Mouse (Mus musculus) bone marrow macrophage, adult 2 months (primary cell): Measurements from ENCODE around the gene Fryl.

Experiments used
- CTCF ChIP-seq: IDR thresholded peaks from 2 replicates; pipeline ENCODE4 v1.5.1; 2012; ENCODE audit warnings: low read depth, mild to moderate bottlenecking, low read length, moderate library complexity
- POLR2A ChIP-seq: IDR thresholded peaks from 2 replicates; pipeline ENCODE4 v1.6.1; 2012; ENCODE audit warnings: mild to moderate bottlenecking, low read depth, low read length, borderline replicate concordance

DNA sequence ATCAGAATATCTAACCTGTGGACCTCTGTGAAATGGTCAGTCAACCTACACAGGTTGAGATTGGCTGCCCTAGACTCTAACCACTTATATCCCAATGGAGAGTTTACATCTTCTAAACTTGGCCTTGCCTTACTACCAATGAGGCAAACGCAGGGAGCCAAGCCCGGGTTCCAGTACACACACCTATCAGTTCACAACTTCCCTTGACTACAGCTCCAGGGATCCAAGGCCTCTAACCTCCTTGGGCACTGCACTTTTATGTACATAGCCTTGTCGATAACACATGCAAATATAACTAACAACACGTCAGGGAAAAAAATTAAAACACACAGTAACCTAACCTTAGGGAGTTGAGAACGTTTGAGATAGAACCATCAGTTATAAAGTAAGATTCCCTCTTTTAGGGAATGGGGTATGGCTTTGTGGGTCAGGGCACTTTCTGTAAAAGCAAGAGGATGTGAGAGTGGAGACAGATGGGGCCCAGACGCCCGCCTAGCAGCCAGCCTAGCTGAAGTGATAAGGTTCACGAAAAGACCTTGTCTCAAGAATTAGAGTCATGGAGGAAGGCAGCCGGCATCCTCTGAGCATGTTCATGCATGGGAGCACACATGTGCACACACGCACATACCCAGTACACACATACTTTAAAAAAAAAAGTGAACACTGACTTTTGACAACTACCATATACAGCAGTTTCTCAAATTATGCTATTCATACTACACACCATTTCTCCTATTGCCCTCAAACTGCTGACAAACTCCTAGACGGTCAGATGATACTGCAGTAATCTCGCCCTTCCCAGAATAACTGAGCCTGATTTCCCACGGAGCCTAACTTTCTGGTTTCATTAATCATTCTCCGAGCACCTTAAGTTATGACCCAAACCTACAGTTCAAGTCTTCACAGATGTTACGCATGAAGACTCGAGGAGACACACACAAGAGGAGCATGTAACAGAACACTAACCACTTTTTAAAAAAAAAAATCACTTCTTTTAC is 55.7 kb downstream of the Fryl start:
- TF ChIP-seq CTCF (no peak), POLR2A (no peak)
